Mouse (Mus musculus) forebrain, embryonic 16.5 days (tissue): ENCODE results near the gene Add2. TPM values are rescaled to one million over a fixed set of nuclear protein-coding genes. Genes with fewer than 3 reads are reported as not detected.
A peak's percentile ranks its signal among the peaks of the same experiment; 100 is the strongest.
"Not testable (repeated sequence)": the region's sequence is repeated elsewhere in the genome, so short reads cannot be mapped to it uniquely, and the experiment has no call there.

Experiments used
- ATAC-seq: fragments of 200-750 bp; cut with Nextera tagmentation; 2 replicates; pipeline ENCODE4 v1.8.0; 2017; ENCODE audit warnings: mild to moderate bottlenecking, moderate library complexity
- H3K27ac ChIP-seq: fragments of 300-500 bp; sonication (generic); 2 replicates; pipeline ENCODE4 v1.5.1; 2014; ENCODE audit warnings: low read length, control low read depth
- H3K27me3 ChIP-seq: fragments of 300-500 bp; sonication (generic); replicated peaks from 2 replicates; pipeline ENCODE4 v1.6.1; 2014; ENCODE audit warnings: low read length; ENCODE audit not compliant: control insufficient read depth, insufficient read depth
- H3K36me3 ChIP-seq: fragments of 300-500 bp; sonication (generic); 2 replicates; pipeline ENCODE4 v1.6.1; 2014; ENCODE audit not compliant: control insufficient read depth, insufficient read depth
- H3K4me1 ChIP-seq: fragments of 300-500 bp; sonication (generic); replicated peaks from 2 replicates; pipeline ENCODE4 v1.6.1; 2014; ENCODE audit warnings: low read length; ENCODE audit not compliant: control insufficient read depth, insufficient read depth
- H3K4me2 ChIP-seq: fragments of 300-500 bp; sonication (generic); 2 replicates; pipeline ENCODE4 v1.6.1; 2014; ENCODE audit warnings: mild to moderate bottlenecking, low read length, control low read depth
- H3K4me3 ChIP-seq: fragments of 300-500 bp; sonication (generic); replicated peaks from 2 replicates; pipeline ENCODE4 v1.5.1; 2014; ENCODE audit warnings: mild to moderate bottlenecking, low read length, control low read depth
- H3K9ac ChIP-seq: fragments of 300-500 bp; sonication (generic); replicated peaks from 2 replicates; pipeline ENCODE4 v1.6.1; 2014; ENCODE audit warnings: low read depth, low read length, control low read depth
- H3K9me3 ChIP-seq: fragments of 300-500 bp; sonication (generic); 2 replicates; pipeline ENCODE4 v1.6.1; 2016; ENCODE audit warnings: low read length; ENCODE audit not compliant: control insufficient read depth
- WGBS: fragments of 180-500 bp; shearing (Covaris S2); extraction: QIAGEN DNeasy Blood & Tissue Kit; methylation state at CpG from one replicate; pipeline ENCODE4 v1.1.7; 2014; 5-methylcytosine and 5-hydroxymethylcytosine counted together
- polyA plus RNA-seq: library from polyadenylated mRNA; unstranded; fragments of >200 nt; fragmentation: Nextera tagmentation; extraction: Ambion mirVana; gene quantifications from 2 replicates; pipeline ENCODE4 v1.2.1, GENCODE M21; 2015

The Add2 gene
- polyA plus RNA-seq = 243 and 248 TPM in 2 replicates

GRCm38 (mm10) chr6:86028601-86029322 lies at the start of gene Add2:
Add2 (plus strand) TSS chr6:86028681.
- Histone ChIP-seq H3K4me2 (peak within 1 kb of the TSS; percentile 77), H3K9ac (peak within 1 kb of the TSS; percentile 81), H3K4me3 (peak within 1 kb of the TSS; percentile 53), H3K27ac (peak within 1 kb of the TSS; percentile 98), H3K27me3 (no peaks in the 10 kb centered on the region), H3K36me3 (no peaks in the 10 kb centered on the region), H3K4me1 (peaks cover 38% of the 10 kb centered on the region), H3K9me3 (no peaks in the 10 kb centered on the region)
- WGBS = 0% methylated on average over 56 of the region's 56 CpGs
- ATAC-seq = peak; percentile 92

- 75% methylated on average over 4 of the region's 4 CpGs for WGBS
- not testable (repeated sequence) for H3K36me3 ChIP-seq, H3K9me3 ChIP-seq, H3K27ac ChIP-seq, H3K4me3 ChIP-seq, H3K4me2 ChIP-seq, H3K27me3 ChIP-seq, ATAC-seq, H3K4me1 ChIP-seq, H3K9ac ChIP-seq
These were observed 49.7 kb upstream of the Add2 start for GRCm38 (mm10) chr6:85978736-85979135.

DNA sequence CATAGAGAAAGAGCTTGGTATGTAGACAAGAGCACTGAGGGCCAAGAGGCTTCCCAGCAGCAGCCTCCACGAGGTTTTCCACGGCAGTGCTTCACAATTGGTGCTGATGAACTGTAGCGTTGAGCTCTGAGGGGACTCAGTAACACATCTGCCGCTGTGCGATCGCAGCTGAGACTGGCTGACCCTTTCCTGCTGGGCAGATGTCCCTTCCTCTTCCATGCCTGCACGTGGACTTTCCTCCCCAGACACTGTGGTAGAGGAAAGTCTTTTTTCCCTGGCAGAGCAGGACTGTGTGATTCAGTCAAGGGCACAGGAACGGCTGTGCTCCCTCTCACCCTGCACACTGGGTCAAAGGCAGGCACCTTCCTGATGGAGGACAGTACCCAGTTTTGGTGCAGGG lies 44.1 kb upstream of the Add2 start:
- no peak for ATAC-seq
- H3K27ac ChIP-seq = no peak overlapping the region
- H3K27me3 ChIP-seq = no peaks in the 10 kb centered on the region
- no peak overlapping the region for H3K4me3 ChIP-seq
- 77% methylated on average over 8 of the region's 8 CpGs for WGBS
- no peak overlapping the region for H3K9ac ChIP-seq
- H3K36me3 ChIP-seq = no peaks in the 10 kb centered on the region
- no peaks in the 10 kb centered on the region for H3K9me3 ChIP-seq
- no peak overlapping the region for H3K4me2 ChIP-seq
- no peaks in the 10 kb centered on the region for H3K4me1 ChIP-seq

DNA sequence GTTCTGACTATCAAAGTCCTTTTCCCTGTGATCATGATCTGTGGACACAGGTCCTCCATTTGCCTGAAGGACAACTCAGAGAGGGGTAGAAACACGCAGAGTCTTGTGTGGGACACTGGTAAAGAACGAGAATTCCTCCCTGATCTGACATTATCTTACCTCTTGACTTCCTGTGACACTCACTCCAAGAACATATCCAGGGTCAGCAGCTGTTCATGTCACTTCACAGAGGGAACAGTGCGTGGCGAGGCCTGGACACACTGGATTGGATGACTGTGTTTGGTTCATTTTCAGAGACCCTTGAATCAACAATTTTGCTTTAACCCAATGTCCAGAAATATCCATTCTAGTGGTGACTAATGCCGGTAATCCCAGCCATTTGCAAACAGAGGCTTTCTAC lies 38.9 kb upstream of the Add2 start:
- H3K4me2 ChIP-seq, H3K4me3 ChIP-seq, ATAC-seq, H3K27ac ChIP-seq, H3K27me3 ChIP-seq, H3K4me1 ChIP-seq, H3K36me3 ChIP-seq, H3K9ac ChIP-seq, H3K9me3 ChIP-seq: not testable (repeated sequence)
- 88% methylated on average over 5 of the region's 5 CpGs for WGBS

DNA sequence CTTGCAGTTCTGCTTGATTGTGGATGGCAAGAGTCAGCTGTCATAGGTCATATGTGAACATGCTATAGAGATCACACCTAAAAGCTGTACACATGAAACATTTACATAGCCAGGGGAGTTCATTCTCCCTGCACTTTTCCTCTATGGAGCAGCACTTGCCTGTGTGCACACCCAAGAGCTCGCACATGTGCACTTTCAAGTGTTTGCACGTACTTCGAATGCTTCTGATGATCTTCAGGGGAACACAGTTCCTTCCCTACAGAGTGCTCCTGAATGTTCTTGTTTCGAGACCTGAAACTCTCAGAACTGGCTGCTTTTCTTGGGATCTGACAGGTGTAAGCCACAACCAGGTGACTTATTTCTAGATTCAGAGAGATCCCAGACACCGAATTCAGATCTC lies 37.7 kb upstream of the Add2 start:
- not testable (repeated sequence) for H3K27me3 ChIP-seq, H3K36me3 ChIP-seq, ATAC-seq, H3K4me3 ChIP-seq, H3K9me3 ChIP-seq, H3K4me1 ChIP-seq, H3K27ac ChIP-seq, H3K4me2 ChIP-seq, H3K9ac ChIP-seq
- 91% methylated on average over 5 of the region's 5 CpGs for WGBS

DNA sequence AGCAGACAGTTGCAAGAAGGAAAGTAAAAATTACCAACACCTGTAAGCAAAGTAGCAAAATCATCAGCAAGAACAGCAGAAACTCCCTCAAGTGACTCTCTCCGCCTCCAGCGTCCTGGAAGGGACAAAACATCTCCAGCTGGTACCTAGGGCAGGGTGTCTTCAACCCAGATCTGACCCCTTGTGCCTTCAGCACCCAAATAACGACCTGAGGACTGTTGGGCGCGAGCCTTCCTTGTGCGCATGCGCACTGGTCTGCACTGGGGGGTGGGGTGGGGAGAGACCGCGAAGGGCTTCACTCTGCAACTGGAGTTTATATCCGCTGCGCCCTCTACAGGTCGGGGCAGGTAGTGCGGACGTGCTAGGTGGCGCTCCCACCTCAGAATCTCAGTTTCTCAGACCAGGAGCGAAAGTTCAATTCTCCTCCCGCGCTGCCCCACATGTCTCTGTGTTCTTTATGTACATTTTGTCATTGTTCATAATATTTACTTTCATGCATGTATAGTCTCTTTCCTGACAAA lies 25.0 kb upstream of the Add2 start:
- no peak for ATAC-seq
- Histone ChIP-seq H3K36me3 (no peaks in the 10 kb centered on the region), H3K9me3 (no peaks in the 10 kb centered on the region), H3K27ac (no peak overlapping the region), H3K4me1 (no peaks in the 10 kb centered on the region), H3K9ac (no peak overlapping the region), H3K4me3 (no peak overlapping the region), H3K4me2 (no peak overlapping the region), H3K27me3 (no peaks in the 10 kb centered on the region)
- 81% methylated on average over 18 of the region's 18 CpGs for WGBS

DNA sequence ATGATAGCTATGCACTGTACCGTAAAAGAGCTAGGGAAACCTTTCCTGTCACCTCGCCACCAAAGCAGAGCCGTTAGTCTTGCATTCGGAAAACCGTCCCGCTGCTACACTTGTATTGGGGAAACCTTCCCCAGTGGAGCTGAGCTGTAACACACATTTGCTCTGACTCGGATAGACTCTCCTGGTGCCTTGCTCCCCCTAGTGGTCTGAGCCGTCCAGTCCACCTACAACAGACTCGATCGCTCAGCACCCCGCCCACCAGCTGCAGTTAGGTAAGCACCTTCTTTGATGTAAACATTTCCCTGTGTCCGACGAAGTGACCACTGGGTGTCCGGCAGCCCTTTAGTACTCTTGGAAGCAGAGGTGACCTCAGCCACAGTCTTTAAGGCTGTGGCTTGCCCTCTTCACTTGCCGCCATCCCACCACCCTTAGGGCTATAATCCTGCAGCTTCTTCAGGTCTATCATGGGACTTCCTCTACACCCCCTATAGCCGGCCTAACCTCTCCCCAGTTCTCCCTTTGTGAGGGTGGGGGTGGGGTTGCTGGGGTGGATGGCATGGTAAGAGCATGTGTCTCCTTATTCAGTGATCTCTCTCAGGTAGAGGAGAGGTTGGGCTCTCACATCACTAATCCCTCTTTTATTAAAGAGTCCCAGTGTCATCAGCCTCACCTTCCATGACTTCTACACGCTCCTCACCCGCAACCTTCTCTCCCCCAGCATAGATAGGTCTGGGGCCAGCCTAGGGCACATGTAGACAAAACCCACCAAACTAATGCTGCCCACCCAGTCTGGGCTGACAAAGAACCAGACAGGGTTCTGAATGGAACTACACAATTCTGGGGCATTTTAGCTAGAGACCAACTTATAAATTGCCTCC lies 24.0 kb upstream of the Add2 start:
- no peak overlapping the region; the same call in 1 of the 2 replicates for H3K9ac ChIP-seq
- no peaks in the 10 kb centered on the region for H3K36me3 ChIP-seq
- no peak overlapping the region for H3K4me3 ChIP-seq
- H3K4me1 ChIP-seq = no peaks in the 10 kb centered on the region
- no peaks in the 10 kb centered on the region for H3K9me3 ChIP-seq
- H3K27ac ChIP-seq = no peak overlapping the region
- no peaks in the 10 kb centered on the region for H3K27me3 ChIP-seq
- peak overlapping the region; percentile 25 for H3K4me2 ChIP-seq
- ATAC-seq = peak; percentile 96
- WGBS = 14% methylated on average over 18 of the region's 18 CpGs

GRCm38 (mm10) chr6:86009980-86010379 lies 18.5 kb upstream of the Add2 start:
- H3K4me3 ChIP-seq = no peak overlapping the region
- H3K4me2 ChIP-seq = no peak overlapping the region
- no peak overlapping the region for H3K27ac ChIP-seq
- 37% methylated on average over 4 of the region's 4 CpGs for WGBS
- H3K9me3 ChIP-seq = no peaks in the 10 kb centered on the region
- ATAC-seq = peak; percentile 66; the same call in 1 of the 2 replicates
- no peaks in the 10 kb centered on the region for H3K4me1 ChIP-seq
- no peaks in the 10 kb centered on the region for H3K27me3 ChIP-seq
- no peaks in the 10 kb centered on the region for H3K36me3 ChIP-seq
- no peak overlapping the region for H3K9ac ChIP-seq

- not testable (repeated sequence) for H3K36me3 ChIP-seq, H3K9me3 ChIP-seq, H3K27me3 ChIP-seq, ATAC-seq, H3K4me3 ChIP-seq, H3K9ac ChIP-seq, H3K4me2 ChIP-seq, H3K4me1 ChIP-seq, H3K27ac ChIP-seq
- 92% methylated on average over 5 of the region's 5 CpGs for WGBS
These were observed 13.7 kb upstream of the Add2 start for GRCm38 (mm10) chr6:86014812-86015211.
